Mouse (Mus musculus) layer of hippocampus, postnatal 25 days (tissue): ENCODE results near the gene Ptgis. TPM values are rescaled to one million over a fixed set of nuclear protein-coding genes. Genes with fewer than 3 reads are reported as not detected.

Experiments
- DNase-seq, 2 experiments: peaks; one replicate each; pipeline ENCODE4 v3.0.0; 2022; ENCODE audit warnings: mixed read lengths in 2 of 2, low spot score in 1 of 2; ENCODE audit errors: extremely low spot score in 1 of 2
- total RNA-seq, 2 experiments: library from RNA; stranded (reverse); gene quantifications; 2 replicates each; pipeline ENCODE4 v1.2.3; 2021

Ptgis gene
- total RNA-seq, 2 experiments from 2014 or later = 1.1 TPM

DNA sequence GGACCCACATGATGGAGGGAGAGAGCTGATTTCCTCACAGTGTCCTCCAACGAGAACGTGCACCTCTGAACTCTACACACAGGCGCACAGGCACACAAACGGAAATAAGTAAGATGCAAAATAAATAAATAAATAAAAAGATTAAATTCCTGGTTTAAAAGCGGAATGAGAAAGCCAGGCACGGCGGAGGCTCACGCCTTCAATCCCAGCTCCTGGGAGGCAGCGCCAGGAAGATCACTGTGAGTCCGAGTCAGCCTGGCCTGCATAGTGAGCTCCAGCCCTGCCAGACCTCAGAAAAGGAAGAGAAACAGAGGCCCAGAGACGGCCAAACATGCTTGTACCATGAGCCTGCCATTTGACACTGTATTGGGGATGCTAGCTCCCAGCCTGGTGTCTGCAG, 23.5 kb upstream of the Ptgis start:
- no peak for DNase-seq

DNA sequence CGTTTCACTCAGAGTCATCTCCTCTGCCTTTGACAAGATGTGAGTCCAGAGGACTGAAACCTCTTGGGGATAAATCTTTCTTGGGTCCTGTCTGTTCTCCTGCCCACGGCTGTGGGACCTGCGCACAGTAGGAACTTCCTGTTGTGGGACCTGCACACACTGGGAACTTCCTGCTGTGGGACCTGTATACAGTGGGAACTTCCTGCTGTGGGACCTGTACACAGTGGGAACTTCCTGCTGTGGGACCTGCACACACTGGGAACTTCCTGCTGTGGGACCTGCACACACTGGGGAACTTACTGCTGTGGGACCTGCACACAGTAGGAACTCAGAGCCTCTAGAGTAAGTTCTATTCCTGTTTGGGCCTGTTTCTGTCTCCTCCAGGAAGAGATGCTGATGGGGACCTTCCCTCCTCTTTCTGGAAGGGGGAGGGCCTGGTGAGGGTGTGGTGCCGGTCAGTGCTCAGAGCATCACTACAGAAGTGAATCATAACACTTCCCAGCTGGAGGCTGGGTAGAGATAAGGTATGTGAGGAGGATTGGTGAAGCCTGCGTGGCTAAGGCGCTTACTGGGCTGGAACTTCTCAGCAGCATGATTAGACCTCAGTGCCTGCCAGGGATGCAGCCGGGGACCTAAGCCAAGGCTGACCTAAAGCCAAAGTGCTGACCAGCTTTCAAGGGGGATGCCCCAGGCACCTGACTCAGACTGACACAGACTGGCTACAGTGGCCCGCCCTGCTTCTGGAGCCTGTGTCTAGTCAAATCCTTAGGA, 22.8 kb upstream of the Ptgis start:
- no peak for DNase-seq

DNA sequence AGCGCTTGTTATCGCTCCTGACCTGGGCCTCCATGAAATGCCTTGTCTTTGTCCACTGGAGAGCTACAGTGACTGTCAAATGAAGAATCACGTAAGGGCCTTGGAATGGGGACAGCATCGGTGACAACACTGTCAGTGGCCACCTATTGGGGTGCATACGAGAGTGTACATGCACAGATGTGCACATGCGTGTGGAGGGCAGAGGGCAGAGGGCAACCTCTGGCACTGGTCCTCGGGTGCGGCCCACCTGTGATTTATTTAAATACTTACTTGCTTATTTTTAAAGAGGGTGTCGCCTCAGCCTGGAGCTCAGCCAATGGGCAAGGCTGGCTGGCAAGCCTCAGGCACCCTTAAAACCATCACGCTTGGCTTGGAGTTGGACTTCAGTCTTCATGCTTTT, 22.0 kb upstream of the Ptgis start:
- no peak for DNase-seq

- no peak for DNase-seq
Measured at GRCm38 (mm10) chr2:167261106-167261505, 20.7 kb upstream of the Ptgis start.

GRCm38 (mm10) chr2:167257790-167258189, 17.4 kb upstream of the Ptgis start:
- no peak for DNase-seq

GRCm38 (mm10) chr2:167254808-167255207, 14.4 kb upstream of the Ptgis start:
- DNase-seq = no peak

GRCm38 (mm10) chr2:167254185-167254584, 13.8 kb upstream of the Ptgis start:
- no peak for DNase-seq

DNA sequence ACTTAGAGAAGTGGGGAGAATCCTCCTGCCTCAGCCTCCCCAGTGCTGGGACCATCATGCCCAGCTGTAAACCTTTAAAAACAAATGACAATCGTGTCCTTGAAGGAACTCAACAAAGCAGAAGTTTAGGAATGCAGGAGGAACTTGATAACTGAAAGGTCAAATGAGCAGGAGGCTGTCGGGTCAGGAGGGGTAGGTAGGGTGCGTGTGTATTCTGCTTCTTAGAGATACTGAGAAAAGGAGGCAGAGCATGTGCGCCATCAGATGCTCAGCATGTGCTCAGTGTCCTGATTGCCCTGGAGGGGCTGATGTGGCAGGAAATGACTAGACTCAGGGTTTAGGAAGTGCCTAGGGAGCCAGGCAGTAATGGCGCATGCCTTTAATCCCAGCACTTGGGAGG, 13.1 kb upstream of the Ptgis start:
- no peak for DNase-seq

DNA sequence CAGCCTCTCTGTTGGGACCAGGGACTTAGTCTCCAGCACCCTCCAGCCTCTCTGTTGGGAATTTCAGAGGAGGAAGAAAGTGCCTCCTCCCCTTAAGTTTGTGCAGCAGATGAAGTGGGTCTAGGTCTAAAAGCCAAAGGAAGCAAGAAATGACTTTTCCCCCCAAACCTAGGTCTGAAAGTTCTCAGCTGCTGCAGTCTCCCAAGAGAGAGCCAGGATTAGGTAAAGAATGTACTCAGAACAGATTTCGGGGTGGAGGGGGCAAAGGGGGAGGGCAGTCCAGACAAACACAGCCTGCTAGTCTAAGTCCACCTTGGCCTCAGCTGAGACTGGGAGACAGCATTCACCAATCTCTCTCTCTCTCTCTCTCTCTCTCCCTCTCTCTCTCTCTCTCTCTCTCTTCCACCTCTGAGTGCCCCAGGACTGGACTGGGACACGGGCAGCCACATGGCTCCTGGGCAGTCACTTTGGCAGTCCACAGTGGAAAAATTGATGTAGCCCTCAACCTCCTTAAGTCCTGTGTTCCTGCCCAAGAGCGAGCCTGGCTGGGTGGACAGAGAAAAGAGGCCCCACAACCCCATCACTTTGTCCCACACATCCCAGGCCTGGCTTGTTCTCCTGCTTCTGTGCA, 11.8 kb upstream of the Ptgis start:
- DNase-seq = no peak

- no peak for DNase-seq
Measured at GRCm38 (mm10) chr2:167250736-167251337, 10.4 kb upstream of the Ptgis start.

DNA sequence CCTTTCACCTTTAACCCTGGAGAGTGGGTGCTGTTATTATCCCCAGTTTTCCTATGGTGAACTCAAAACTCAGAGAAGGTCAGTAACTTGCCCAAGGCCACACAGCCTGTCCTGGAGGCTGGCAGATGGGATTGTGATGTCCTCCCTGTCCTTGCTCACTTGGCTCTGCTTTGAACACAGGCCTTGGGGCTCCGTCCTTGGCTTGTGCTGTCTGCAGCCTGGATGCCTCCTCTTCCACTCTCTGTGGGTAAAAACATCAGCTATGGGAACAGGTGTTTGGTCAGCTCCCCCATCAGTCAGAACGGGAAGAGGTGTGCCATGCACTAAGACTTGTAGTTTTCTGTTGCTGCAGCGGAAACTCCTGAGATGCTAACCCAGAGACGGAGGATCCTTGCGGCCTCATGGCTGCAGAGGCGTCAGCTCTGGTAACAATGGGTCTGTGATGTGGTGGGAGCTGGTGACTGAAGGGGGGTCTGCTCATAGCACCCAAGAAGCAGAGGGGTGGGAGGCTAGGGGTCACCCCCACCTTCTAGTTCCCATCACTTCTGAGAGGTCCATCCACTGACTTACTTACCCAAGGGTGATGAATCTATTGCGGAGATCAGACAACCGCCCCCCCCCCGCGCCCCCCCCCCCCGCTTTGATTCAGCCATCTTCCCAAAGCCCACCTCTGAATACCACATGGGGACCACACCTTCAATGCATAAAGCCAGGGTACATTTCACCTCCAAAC, 9.8 kb upstream of the Ptgis start:
- no peak for DNase-seq

- no peak for DNase-seq
Measured at GRCm38 (mm10) chr2:167249591-167249990, 9.2 kb upstream of the Ptgis start.

DNA sequence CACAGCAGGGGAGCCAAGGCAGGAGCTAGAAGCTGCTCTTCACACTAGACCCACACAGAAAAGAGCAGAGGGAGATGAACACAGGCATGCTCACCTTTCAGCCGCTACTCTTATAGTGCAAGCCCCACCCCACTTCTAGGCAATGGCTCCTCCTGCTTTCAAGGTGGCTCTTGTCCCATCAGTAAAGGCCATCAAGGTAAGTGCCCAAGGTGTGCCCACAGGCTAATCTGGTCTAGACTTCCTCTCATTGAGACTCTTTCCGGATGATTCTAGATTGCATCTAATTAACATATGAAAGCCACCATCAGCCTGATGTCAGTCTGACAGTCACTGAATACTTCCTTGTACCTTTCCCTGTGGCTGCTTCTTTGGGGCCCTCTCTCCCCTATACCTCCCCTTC, 7.4 kb upstream of the Ptgis start:
- DNase-seq = no peak

DNA sequence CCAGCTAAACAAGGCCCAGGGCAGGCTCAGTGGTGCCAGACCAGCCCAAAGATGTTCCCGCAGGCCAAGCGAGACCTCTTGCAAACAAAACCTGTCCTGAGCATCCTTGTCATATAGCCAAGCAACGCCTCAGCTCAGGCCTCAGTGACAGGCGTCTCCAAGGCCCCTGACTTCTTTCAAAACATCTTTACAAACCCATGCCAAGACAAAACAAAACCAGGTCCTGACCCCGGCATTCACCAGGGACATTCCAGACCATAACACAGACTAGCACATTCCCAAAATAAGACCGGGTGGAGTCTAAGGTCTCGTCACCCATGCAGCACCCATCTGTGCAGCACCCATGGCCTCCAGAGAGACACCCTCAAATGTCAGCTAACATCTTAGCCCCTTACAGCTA, 6.3 kb upstream of the Ptgis start:
- no peak for DNase-seq

DNA sequence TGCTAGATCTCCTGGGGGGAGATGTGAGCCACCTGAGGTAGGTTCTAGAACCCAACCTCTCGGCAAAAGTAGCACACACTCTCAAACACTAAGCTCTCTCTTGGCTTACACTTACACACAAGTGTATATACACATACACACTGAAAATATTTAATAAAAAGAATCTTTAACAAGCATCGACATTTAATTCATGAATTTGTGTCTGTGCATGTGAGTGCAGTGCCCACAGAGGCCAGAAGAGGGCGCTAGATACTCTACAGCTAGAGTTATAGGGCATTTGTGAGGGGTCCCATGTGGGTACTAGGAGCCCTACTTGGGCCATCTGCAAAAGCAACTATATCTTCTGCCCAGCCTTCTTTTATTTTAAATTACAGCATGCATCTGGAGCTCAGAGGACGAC, 4.5 kb upstream of the Ptgis start:
- DNase-seq = no peak

- DNase-seq = no peak
Measured at GRCm38 (mm10) chr2:167243831-167244563, 3.6 kb upstream of the Ptgis start.

DNA sequence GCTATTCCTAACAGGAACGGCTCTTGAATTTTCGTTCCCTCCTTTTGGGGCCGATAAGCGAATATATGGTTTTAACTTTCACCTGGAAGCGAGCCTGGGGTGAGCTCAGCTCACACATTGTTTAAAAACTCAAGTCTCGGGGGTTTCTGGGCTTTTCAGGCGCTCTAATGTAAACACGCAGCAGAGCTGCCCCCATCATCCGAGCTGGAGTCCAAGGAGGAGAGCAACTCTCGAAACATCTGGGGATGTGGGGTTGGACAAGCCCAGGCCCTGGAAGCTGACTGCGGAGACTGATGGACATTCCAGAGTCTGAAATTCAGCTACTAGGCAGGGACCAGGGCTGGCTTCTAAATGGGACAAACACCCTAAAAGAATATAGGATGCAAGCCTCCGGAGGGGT, 1.1 kb downstream of the Ptgis start:
- DNase-seq = no peak

DNA sequence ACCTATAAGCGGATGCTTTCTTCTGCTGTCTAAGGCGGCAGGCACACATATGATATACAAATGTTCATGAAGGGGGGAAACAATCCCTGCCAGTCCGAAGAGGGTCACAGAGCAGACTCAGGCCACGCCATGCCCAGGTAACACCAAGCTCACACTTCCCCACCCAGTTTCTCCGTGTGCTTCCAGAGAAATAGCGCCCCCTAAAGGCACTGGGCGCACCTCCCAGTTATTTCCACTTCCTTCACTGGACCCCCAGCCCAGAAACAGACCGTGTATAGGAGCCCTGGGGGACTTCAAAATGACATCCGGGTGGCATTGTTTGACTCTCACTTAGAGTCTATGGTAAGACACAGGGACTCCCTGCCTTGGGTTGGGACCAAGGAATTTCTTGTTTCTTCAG, 3.2 kb downstream of the Ptgis start:
- no peak for DNase-seq

- DNase-seq = no peak
Measured at GRCm38 (mm10) chr2:167236174-167236573, 4.2 kb downstream of the Ptgis start.

DNA sequence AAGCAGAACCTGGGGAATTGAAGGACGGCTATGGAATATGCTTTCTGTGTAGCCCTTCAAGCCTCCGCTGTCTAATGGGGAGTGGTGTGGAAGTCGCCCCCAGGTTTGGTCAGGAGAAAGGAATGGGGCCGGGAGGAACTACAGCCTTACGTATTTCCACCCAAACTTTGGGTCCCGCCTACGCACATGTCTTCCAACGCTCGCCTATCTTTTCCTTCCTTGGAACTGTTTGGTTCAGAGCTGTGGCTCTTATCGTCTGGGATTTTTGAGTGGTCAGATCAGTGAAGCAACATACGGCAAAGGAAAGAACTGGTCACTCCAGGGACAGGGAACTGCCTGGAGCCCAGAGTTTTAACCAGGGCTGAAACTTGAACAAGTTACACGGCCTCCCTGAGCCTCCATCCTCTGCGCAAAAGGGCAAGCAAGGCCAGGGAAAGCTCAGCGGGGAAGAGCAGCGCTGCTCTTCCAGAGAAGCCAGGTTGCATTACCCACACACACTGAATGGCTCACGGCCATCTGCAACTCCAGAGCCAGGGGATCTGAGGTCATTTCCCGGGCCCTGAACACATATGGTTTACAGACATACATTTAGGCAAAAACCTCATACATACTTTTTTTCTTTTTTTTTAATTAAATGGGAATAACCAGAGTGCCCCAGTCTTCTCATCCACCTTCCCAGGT, 4.9 kb downstream of the Ptgis start:
- DNase-seq = no peak
